Mouse (Mus musculus): ENCODE results near the gene Olfr281.
"Not testable (repeated sequence)": the region's sequence is repeated elsewhere in the genome, so short reads cannot be mapped to it uniquely, and the experiment has no call there.

Gene Olfr281

DNA sequence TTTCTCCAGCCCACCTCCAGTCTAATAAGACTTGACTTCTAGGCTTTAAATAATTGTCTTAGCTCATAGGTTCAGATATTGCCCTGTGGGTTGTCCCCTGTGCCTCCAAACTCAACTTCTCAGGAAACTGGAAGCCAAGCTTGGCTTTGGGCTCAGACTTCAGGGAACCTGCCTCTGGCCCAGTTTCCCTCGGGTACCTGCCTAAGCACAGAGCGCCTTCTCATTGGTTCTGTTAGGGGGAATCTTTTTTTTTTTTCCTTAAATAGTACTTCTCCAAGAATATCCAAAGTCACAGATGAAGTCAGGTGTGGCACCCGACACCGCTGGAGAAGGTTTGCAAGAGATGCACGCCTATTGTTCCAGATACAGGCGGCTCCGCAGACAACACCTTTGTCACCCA lies at the start of gene Olfr281:
Olfr281 (plus strand) TSS at position 301 of the 400 bp plus-strand sequence.
- in situ Hi-C loops (cut with MboI, MseI): no loop called here

GRCm38 (mm10) chr15:98408406-98409060 lies 43.9 kb upstream of the Olfr281 start:
- in situ Hi-C loops (cut with MboI, MseI): no loop called here

DNA sequence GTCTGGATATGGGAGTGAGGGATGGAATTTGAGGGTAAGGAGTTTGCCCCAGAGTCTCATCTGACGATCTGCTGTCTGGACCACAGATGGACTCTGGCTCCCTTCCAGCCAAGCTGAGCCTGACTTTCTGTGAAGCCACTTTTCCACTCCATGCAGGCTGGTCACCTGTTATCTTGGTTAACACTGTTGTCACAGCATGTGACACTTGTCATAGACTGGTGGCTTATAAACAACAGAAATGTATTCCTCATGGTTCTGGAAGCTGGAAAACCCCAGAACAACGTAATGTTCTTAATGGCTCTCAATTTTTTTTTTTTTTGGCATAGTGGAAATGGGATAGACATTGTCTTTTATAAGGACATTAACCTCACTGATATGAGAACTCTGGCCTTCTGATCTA lies 42.8 kb upstream of the Olfr281 start:
- in situ Hi-C loops (cut with MboI, MseI): no loop called here

- in situ Hi-C loops (cut with MboI, MseI): no loop called here
Observed at GRCm38 (mm10) chr15:98410249-98410648, 42.1 kb upstream of the Olfr281 start.

DNA sequence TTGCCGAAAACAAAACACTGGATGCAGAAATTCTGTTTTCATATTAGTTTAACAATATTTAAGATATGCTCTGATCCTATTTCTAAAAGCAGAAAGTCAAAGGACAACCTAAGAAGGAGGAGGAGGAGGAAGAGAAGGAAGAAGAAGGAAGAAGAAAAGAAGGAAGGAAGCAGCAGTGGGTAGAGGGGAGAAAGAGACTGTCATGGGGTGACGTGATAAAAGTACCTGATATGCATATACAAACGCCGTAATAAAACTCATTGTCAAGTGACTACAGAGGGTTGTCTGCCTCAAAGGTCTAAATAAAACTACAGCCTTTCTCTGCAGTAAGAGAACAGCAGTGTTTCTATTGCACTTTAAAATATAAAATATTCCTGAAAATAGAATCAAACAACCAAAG lies 36.4 kb upstream of the Olfr281 start:
- in situ Hi-C loops (cut with MboI, MseI): no loop called here

GRCm38 (mm10) chr15:98416802-98417201 lies 35.6 kb upstream of the Olfr281 start:
- in situ Hi-C loops (cut with MboI, MseI): not testable (repeated sequence)

GRCm38 (mm10) chr15:98417285-98417684 lies 35.1 kb upstream of the Olfr281 start:
- in situ Hi-C loops (cut with MboI, MseI): not testable (repeated sequence)

DNA sequence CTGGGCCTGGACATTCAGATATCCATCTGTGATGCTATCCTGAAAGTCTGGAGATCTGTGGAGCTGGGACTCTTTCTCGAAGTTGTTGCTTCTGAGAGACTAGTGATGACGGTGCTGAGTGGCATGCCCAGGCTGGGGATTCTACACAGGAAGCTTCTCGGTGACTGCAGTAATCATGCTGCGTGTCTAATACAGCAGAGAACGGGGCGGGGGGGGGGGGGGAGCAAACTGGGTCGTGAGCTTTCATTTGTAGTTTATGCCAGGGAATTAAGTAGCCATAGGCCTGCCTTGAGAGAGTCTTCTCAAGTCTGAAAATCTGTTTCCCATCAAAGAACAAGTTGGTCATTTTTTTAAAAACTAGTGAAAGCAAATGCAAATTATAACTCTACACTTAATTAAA lies 34.3 kb upstream of the Olfr281 start:
- in situ Hi-C loops (cut with MboI, MseI): no loop called here

GRCm38 (mm10) chr15:98420897-98421296 lies 31.5 kb upstream of the Olfr281 start:
- in situ Hi-C loops (cut with MboI, MseI): no loop called here

- in situ Hi-C loops (cut with MboI, MseI): no loop called here
Observed at GRCm38 (mm10) chr15:98424326-98424725, 28.1 kb upstream of the Olfr281 start.

GRCm38 (mm10) chr15:98424753-98425152 lies 27.6 kb upstream of the Olfr281 start:
- in situ Hi-C loops (cut with MboI, MseI): no loop called here

DNA sequence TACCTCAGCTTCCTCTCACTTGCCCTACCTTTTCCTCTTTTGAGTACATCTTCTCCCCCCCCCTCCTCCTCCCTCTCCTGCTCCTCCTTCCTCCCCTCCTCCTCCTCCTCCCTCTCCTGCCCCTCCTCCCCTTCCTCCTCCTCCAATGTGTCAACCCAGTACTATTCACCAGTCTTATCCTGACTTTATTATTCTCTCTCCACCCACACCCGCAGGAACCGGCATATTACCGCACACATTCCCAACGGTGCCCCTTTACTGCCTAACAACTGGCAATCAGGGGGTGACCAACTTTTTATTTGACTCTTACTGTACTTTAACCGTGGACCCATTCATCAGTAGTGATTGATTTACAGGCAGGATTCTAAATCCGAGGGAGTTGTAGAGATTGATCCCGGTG lies 27.2 kb upstream of the Olfr281 start:
- in situ Hi-C loops (cut with MboI, MseI): no loop called here

- in situ Hi-C loops (cut with MboI, MseI): loop anchor here (10.0 kb wide), 2 partner anchors 1026 to 1104 kb away; no protein-coding TSS in a partner anchor
Observed at GRCm38 (mm10) chr15:98430925-98431324, 21.5 kb upstream of the Olfr281 start, which contains the start of gene Olfr282. Gene Olfr282 (plus strand): TSS chr15:98431225.

DNA sequence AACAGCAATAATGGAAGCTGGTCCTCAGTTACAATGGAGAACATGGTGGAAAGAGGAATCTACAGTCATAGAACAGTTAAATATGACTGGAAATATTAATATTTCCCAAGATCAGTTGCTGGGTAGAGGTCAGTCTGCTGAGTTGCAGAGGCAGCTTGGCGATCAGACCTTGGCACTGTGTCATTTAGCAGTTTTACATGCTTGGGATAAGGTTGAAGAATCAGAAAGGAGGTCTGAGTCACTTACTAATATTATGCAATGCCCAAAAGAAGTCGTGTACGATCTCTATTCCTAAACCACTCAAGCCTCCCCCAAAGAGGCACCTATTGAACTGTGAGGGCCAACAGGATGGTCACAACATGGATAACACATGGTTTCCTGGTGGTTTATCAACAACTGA lies 7.8 kb upstream of the Olfr281 start:
- in situ Hi-C loops (cut with MboI, MseI): no loop called here

GRCm38 (mm10) chr15:98448521-98448920 lies 3.9 kb upstream of the Olfr281 start:
- in situ Hi-C loops (cut with MboI, MseI): no loop called here

DNA sequence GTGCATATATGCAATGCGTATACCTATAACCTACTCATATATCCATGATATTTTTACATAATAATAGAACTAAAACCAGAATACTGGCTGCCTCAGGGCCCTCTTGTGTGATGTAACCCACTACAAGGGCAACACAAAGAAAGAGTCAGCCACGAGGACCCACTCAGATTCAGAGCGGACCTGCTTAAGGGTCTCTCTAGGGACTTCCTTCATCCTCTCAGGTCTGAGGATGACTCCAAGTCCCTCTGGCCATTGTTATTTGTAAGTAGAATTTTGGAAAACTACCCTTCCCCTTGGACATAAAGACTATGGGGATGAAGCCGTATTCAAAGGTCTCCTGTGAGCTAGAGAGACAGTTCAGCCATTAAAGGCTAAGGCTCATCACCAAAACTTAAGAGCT lies 17.2 kb downstream of the Olfr281 start, which contains the start of gene OR5BS1P:
OR5BS1P (plus strand) TSS at position 301 of the 400 bp plus-strand sequence.
- in situ Hi-C loops (cut with MboI, MseI): no loop called here

GRCm38 (mm10) chr15:98471539-98471938 lies 19.2 kb downstream of the Olfr281 start:
- in situ Hi-C loops (cut with MboI, MseI): no loop called here

- in situ Hi-C loops (cut with MboI, MseI): no loop called here
Observed at GRCm38 (mm10) chr15:98474958-98475357, 22.6 kb downstream of the Olfr281 start.

DNA sequence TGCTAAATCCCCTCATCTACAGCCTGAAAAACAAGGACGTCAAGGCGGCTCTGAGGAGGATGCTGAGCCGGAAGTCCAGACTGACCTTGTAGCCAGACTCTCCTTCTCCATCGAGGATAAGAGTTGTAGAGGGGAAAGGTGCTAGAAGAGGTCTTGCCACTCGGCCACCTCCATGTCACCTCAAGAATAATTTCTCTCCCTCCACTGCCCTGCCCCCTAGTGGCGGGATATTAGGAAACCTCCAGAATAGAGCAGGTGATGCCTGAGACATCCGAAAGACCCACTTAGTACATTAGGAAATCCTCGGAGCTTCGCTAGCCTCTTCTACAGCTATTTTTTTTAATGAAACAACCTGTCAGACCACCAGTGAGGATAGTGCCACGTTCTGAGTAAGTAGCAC lies 23.0 kb downstream of the Olfr281 start:
- in situ Hi-C loops (cut with MboI, MseI): no loop called here

DNA sequence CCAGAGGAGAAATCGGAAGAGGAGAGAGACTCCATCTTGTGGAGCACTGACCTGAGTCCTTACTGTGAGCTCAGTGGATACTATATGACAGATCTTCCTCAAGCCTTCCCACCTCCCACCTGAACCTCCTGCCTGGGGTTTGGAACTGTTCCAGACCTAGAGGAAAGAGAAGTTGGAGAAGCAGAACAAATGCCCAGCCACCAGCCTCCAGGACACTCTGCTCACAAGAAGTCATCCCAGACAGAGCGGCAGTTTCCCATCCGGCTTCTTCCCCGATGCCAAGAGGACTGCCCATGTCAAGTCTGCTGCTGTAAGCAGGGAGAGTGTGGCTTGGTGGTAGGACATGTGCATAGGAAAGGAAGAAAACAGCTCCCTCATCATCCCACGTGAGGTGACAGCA lies 23.9 kb downstream of the Olfr281 start:
- in situ Hi-C loops (cut with MboI, MseI): no loop called here

DNA sequence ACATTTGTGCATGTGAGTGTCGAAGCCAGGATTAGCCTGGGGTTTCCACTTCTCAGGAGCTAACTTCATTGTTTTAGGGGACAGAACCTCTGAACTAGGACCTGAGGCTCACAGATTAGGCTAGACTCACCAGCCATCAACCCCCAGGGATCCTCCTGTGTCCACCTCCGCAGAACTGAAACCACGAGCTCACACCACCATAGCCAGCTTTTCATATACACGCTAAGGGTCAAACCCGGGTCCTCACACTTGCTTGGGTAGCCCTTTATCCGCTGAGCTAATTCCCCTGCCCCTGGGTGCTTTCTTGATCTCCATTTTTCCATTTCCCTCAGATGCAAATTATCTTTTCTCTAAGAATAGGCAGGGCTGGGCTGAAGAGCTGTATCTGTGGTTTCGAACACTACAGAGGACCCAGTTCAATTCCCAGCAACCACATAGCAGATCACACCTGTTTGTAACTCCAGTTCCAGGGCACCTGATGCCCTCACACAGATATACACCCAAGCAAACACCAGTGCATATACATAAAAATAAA lies 27.2 kb downstream of the Olfr281 start:
- in situ Hi-C loops (cut with MboI, MseI): no loop called here

DNA sequence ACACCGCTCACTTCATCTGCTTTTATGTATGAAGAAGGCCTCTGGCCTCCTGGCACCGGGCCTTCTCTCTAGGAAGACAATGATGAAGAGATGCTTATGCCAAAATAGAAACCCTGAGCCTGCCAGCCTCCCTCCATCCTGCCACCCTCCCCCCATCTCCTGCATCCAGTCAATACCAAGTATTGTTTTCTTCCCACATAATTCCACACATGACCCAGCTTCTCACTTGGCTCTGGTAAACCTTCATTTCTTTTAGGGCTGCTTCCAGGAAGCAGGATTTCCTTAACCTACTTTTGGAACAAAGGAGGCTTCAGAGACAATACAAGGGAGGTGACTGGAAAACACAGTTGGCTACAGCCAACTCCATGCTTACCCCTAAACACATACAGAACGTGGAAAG lies 30.3 kb downstream of the Olfr281 start, which contains the start of gene Lalba:
Lalba (minus strand) TSS at position 21 of the 400 bp plus-strand sequence.
- in situ Hi-C loops (cut with MboI, MseI): no loop called here

All from T-helper 17 cell (primary cell).